Mouse (Mus musculus): ENCODE measurements at regions not wholly inside any gene's neighbourhood (a gene's known extent, or its start where the extent isn't known, plus 50 kb on each side); places are given as distances from the start of the nearest gene placed in this dataset.

DNA sequence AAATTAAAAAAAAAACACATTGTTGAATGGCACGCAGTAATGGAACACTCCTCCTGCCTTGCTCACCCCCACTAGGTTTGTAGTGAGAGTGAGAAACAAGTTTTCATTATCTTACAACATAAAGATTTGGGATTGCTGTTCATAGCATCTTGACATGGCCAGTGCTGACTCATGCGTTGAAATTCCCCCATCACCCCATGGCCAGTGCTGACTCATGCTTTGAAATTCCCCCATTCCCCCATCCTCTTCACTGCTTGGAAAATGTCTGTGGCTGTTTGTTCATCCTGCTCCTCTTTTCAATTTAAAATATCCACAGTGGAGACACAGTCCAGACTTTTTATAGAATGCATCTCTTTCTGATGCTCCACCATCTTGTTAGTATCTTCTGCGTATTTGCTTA, 131.8 kb downstream of the Emx2 start:
- Histone ChIP-seq H3K4me3 (ENCODE audit: low read depth, low read length) (no peak overlapping the region), H3K9ac (replicated peaks; ENCODE audit: low read depth, low read length) (no peak overlapping the region), H3K9me3 (replicated peaks; ENCODE audit: control insufficient read depth, low read length) (no peaks in the 10 kb centered on the region), H3K27me3 (ENCODE audit: control insufficient read depth, insufficient read depth, low read length) (no peaks in the 10 kb centered on the region), H3K27ac (ENCODE audit: low read depth) (no peak overlapping the region), H3K4me1 (ENCODE audit: control insufficient read depth, insufficient read depth) (no peaks in the 10 kb centered on the region), H3K4me2 (ENCODE audit: low read depth, low read length) (no peak overlapping the region), H3K36me3 (replicated peaks; ENCODE audit: control insufficient read depth, insufficient read depth, low read length) (no peaks in the 10 kb centered on the region)
- WGBS = 85% methylated on average over 3 of the region's 3 CpGs
- ATAC-seq (ENCODE audit: insufficient read depth, low read depth) (no peak), DNase-seq (ENCODE audit: low spot score) (no peak)
- TF ChIP-seq EP300 (IDR thresholded peaks at IDR 0.05; ENCODE audit: low read depth) (no peak), CTCF (IDR thresholded peaks at IDR 0.05; ENCODE audit: low read depth) (no peak)

DNA sequence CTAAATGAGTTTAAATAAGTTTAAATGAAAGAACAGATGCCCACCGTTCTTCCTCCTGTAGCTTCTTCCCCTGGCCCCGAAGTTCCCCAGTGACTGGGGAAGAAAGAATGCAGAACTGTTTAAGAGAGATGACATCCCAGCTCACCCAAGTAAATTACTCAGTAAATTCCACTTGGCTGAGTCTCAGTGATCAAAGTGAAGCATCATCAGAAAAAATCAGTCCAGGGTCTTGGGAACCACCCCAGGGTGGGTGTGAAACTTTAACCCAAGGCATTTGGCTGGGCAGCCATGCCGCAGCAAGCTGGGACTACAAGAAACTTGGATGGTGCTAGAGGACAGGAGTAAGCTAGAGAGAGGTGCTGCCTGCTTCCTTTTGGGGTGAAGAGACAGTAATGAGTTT, 133.9 kb downstream of the Emx2 start:
- Histone ChIP-seq H3K4me2 (ENCODE audit: low read depth, low read length) (no peak overlapping the region), H3K27me3 (ENCODE audit: control insufficient read depth, insufficient read depth, low read length) (no peaks in the 10 kb centered on the region), H3K4me3 (ENCODE audit: low read depth, low read length) (no peak overlapping the region), H3K27ac (ENCODE audit: low read depth) (no peak overlapping the region), H3K36me3 (replicated peaks; ENCODE audit: control insufficient read depth, insufficient read depth, low read length) (no peaks in the 10 kb centered on the region), H3K9ac (replicated peaks; ENCODE audit: low read depth, low read length) (no peak overlapping the region), H3K9me3 (replicated peaks; ENCODE audit: control insufficient read depth, low read length) (no peaks in the 10 kb centered on the region), H3K4me1 (ENCODE audit: control insufficient read depth, insufficient read depth) (no peaks in the 10 kb centered on the region)
- TF ChIP-seq EP300 (IDR thresholded peaks at IDR 0.05; ENCODE audit: low read depth) (no peak), CTCF (IDR thresholded peaks at IDR 0.05; ENCODE audit: low read depth) (no peak)
- WGBS = 59% methylated on average over 3 of the region's 3 CpGs
- DNase-seq (ENCODE audit: low spot score) (no peak), ATAC-seq (ENCODE audit: insufficient read depth, low read depth) (no peak)

DNA sequence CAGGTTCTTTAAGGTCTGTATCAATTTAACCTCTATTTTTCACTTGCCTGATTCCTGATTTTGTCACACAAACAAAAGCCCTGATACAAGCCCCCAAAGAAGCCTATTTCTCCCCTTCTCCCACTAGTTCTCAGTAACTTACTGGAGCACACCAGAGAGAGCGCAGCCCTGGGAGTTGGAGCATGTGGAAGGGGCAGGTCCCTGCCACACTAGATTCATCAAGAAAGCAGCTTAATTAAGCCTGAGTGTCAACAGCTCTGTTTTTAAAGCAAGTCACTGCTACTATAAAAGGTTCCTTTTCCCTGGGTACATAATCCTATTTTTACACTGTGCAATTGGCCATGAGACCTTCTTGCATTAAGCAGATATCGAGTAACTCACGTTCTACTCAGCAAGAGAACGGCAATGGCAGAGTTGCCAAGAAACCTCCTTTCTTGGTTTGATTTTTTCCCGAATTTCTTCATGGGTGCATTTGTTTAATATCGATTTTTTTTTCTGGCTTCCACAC, 166.2 kb downstream of the Emx2 start:
- 68% methylated on average over 6 of the region's 6 CpGs for WGBS
- no peak overlapping the region for H3K4me2 ChIP-seq (ENCODE audit: low read depth, low read length)
- ATAC-seq (ENCODE audit: insufficient read depth, low read depth) (no peak), DNase-seq (ENCODE audit: low spot score) (no peak)
- H3K9ac ChIP-seq (replicated peaks; ENCODE audit: low read depth, low read length) = no peak overlapping the region
- H3K36me3 ChIP-seq (replicated peaks; ENCODE audit: control insufficient read depth, insufficient read depth, low read length) = no peaks in the 10 kb centered on the region
- H3K27me3 ChIP-seq (ENCODE audit: control insufficient read depth, insufficient read depth, low read length) = no peaks in the 10 kb centered on the region
- no peak overlapping the region for H3K27ac ChIP-seq (ENCODE audit: low read depth)
- H3K9me3 ChIP-seq (replicated peaks; ENCODE audit: control insufficient read depth, low read length) = no peaks in the 10 kb centered on the region
- H3K4me1 ChIP-seq (ENCODE audit: control insufficient read depth, insufficient read depth) = no peaks in the 10 kb centered on the region
- TF ChIP-seq EP300 (IDR thresholded peaks at IDR 0.05; ENCODE audit: low read depth) (no peak), CTCF (IDR thresholded peaks at IDR 0.05; ENCODE audit: low read depth) (no peak)
- H3K4me3 ChIP-seq (ENCODE audit: low read depth, low read length) = no peak overlapping the region

DNA sequence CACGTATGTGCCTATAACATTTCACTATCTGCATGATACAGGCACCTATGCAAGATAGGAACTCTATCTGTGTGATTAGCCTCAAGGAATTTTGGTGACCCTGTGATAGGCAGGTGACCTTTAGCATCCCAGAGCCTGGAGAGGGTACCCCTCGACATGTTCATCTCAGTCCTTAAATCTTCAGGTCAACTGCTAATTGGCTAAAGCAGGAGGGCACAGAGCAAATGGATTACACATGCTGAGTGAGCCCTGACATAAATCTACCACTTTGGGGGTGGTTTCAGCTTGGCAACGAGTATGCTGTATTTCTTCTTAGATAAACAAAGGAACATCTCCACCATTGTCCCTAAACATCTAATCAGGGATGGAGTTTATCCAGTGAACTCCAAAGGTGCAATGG, 169.5 kb downstream of the Emx2 start:
- 47% methylated on average over 3 of the region's 3 CpGs for WGBS
- H3K27ac ChIP-seq (ENCODE audit: low read depth) = no peak overlapping the region
- no peak overlapping the region for H3K4me3 ChIP-seq (ENCODE audit: low read depth, low read length)
- no peak overlapping the region for H3K9ac ChIP-seq (replicated peaks; ENCODE audit: low read depth, low read length)
- no peaks in the 10 kb centered on the region for H3K4me1 ChIP-seq (ENCODE audit: control insufficient read depth, insufficient read depth)
- no peaks in the 10 kb centered on the region for H3K9me3 ChIP-seq (replicated peaks; ENCODE audit: control insufficient read depth, low read length)
- DNase-seq (ENCODE audit: low spot score) (no peak), ATAC-seq (ENCODE audit: insufficient read depth, low read depth) (no peak)
- H3K27me3 ChIP-seq (ENCODE audit: control insufficient read depth, insufficient read depth, low read length) = no peaks in the 10 kb centered on the region
- TF ChIP-seq EP300 (IDR thresholded peaks at IDR 0.05; ENCODE audit: low read depth) (no peak), CTCF (IDR thresholded peaks at IDR 0.05; ENCODE audit: low read depth) (no peak)
- H3K4me2 ChIP-seq (ENCODE audit: low read depth, low read length) = no peak overlapping the region
- no peaks in the 10 kb centered on the region for H3K36me3 ChIP-seq (replicated peaks; ENCODE audit: control insufficient read depth, insufficient read depth, low read length)

DNA sequence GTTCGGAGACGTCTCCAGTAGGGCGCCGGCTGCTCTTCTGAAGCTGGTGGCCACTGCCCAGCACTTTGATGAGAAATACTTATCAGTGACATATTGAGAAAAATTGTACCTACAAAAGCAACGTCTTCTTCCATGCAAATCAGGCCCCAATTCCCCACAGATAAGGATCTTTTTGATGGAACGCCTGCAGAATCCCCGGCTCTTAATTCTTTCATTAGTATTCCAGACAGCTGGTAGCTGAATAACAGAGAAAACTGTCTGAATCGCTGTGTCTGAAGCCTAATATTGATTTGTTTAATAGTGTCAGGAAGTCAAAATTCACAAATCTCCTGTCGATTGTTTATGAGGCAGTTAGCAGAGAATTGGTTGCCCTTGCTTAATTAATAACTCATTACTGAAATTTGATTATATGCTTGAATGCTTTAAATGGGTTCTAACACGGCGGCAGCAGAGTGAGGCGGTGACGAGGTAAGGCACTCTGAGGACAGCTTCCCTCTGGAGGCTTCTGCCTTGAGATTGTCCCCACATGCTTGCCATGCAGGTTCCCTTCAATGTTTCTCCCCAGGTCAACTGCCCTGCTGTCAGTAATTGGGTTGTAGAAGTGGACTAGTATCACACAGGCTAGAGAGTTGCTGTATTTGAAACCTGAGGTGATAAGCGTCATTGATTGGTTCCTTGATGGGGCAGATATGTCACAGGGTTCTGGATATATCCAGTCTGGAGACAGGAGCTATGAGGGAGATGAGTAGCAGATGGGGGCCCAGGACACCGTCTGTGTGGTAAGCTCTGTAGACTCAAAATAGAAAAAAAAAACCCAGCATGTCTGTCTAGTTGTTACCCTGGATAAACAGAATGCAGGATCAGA, 170.4 kb downstream of the Emx2 start:
- Histone ChIP-seq H3K4me1 (ENCODE audit: control insufficient read depth, insufficient read depth) (no peaks in the 10 kb centered on the region), H3K36me3 (replicated peaks; ENCODE audit: control insufficient read depth, insufficient read depth, low read length) (no peaks in the 10 kb centered on the region), H3K27me3 (ENCODE audit: control insufficient read depth, insufficient read depth, low read length) (no peaks in the 10 kb centered on the region), H3K9ac (replicated peaks; ENCODE audit: low read depth, low read length) (no peak overlapping the region), H3K4me2 (ENCODE audit: low read depth, low read length) (no peak overlapping the region), H3K9me3 (replicated peaks; ENCODE audit: control insufficient read depth, low read length) (no peaks in the 10 kb centered on the region), H3K4me3 (ENCODE audit: low read depth, low read length) (no peak overlapping the region), H3K27ac (ENCODE audit: low read depth) (no peak overlapping the region)
- TF ChIP-seq EP300 (IDR thresholded peaks at IDR 0.05; ENCODE audit: low read depth) = no peak
- TF ChIP-seq CTCF (IDR thresholded peaks at IDR 0.05; ENCODE audit: low read depth) = no peak
- ATAC-seq (ENCODE audit: insufficient read depth, low read depth) (no peak), DNase-seq (ENCODE audit: low spot score) (no peak)
- WGBS = 70% methylated on average over 15 of the region's 15 CpGs

DNA sequence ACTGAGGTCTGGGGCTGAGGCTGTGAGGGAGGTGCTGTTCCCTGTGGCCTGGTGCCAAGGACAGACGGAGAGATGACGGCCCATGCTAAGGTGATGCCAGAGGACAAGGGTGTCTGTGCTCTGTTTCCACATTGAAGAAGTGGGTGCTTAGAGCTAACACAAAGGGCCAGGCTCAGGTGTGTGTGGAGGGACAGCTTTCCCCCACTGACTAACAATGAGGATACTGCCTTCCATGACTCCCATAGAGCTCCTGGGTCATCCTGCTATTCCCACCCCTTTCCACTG, 170.9 kb downstream of the Emx2 start:
- TF ChIP-seq EP300 (IDR thresholded peaks at IDR 0.05; ENCODE audit: low read depth) = no peak
- no peak for TF ChIP-seq CTCF (IDR thresholded peaks at IDR 0.05; ENCODE audit: low read depth)
- H3K36me3 ChIP-seq (replicated peaks; ENCODE audit: control insufficient read depth, insufficient read depth, low read length) = no peaks in the 10 kb centered on the region

More for the DNA sequence above, 170.9 kb downstream of the Emx2 start:
- H3K4me1 ChIP-seq (ENCODE audit: control insufficient read depth, insufficient read depth) = no peaks in the 10 kb centered on the region
- ATAC-seq (ENCODE audit: insufficient read depth, low read depth) = no peak
- H3K4me2 ChIP-seq (ENCODE audit: low read depth, low read length) = no peak overlapping the region
- no peaks in the 10 kb centered on the region for H3K27me3 ChIP-seq (ENCODE audit: control insufficient read depth, insufficient read depth, low read length)
- no peak overlapping the region for H3K4me3 ChIP-seq (ENCODE audit: low read depth, low read length)
- WGBS = 61% methylated on average over 2 of the region's 2 CpGs
- H3K9me3 ChIP-seq (replicated peaks; ENCODE audit: control insufficient read depth, low read length) = no peaks in the 10 kb centered on the region
- H3K9ac ChIP-seq (replicated peaks; ENCODE audit: low read depth, low read length) = no peak overlapping the region
- DNase-seq (ENCODE audit: low spot score) = no peak
- H3K27ac ChIP-seq (ENCODE audit: low read depth) = no peak overlapping the region
